Mouse (Mus musculus): Measurements from ENCODE around the gene Ptger4. TPM values are rescaled to one million over a fixed set of nuclear protein-coding genes. Genes with fewer than 3 reads are reported as not detected.
A peak's percentile ranks its signal among the peaks of the same experiment; 100 is the strongest.

The Ptger4 gene
- polyA plus RNA-seq, 1 experiment from 2014 or later, result 0.73 TPM

- no peak for DNase-seq (ENCODE audit: low spot score)
- 87% methylated on average over 10 of the region's 10 CpGs for WGBS
Measured at GRCm38 (mm10) chr15:5262874-5263504, 19.0 kb upstream of the Ptger4 start.

GRCm38 (mm10) chr15:5262095-5262667 is 18.2 kb upstream of the Ptger4 start:
- Histone ChIP-seq H3K4me2 (ENCODE audit: low read depth, low read length, severe bottlenecking) (no peak overlapping the region), H3K9me3 (ENCODE audit: control insufficient read depth, low read length) (no peaks in the 10 kb centered on the region), H3K4me1 (replicated peaks; ENCODE audit: control insufficient read depth, insufficient read depth, low read length) (no peaks in the 10 kb centered on the region), H3K4me3 (ENCODE audit: low read depth, low read length) (no peak overlapping the region), H3K9ac (ENCODE audit: low read length) (no peak overlapping the region), H3K27me3 (ENCODE audit: control insufficient read depth, insufficient read depth, low read length) (no peaks in the 10 kb centered on the region), H3K36me3 (ENCODE audit: control insufficient read depth, insufficient read depth, low read length) (no peaks in the 10 kb centered on the region), H3K27ac (ENCODE audit: low read depth, low read length) (no peak overlapping the region)
- DNase-seq (ENCODE audit: low spot score) (no peak), ATAC-seq (replicated peaks; ENCODE audit: low FRiP score) (no peak)
- 89% methylated on average over 13 of the region's 13 CpGs for WGBS

More at GRCm38 (mm10) chr15:5262874-5263504, 19.0 kb upstream of the Ptger4 start:
- H3K9ac ChIP-seq (ENCODE audit: low read length), result no peak overlapping the region
- H3K9me3 ChIP-seq (ENCODE audit: control insufficient read depth, low read length), result no peaks in the 10 kb centered on the region
- H3K4me3 ChIP-seq (ENCODE audit: low read depth, low read length), result no peak overlapping the region
- H3K27ac ChIP-seq (ENCODE audit: low read depth, low read length), result no peak overlapping the region
- no peak for ATAC-seq (replicated peaks; ENCODE audit: low FRiP score)
- no peaks in the 10 kb centered on the region for H3K4me1 ChIP-seq (replicated peaks; ENCODE audit: control insufficient read depth, insufficient read depth, low read length)
- no peaks in the 10 kb centered on the region for H3K27me3 ChIP-seq (ENCODE audit: control insufficient read depth, insufficient read depth, low read length)
- H3K36me3 ChIP-seq (ENCODE audit: control insufficient read depth, insufficient read depth, low read length), result no peaks in the 10 kb centered on the region
- H3K4me2 ChIP-seq (ENCODE audit: low read depth, low read length, severe bottlenecking), result no peak overlapping the region

DNA sequence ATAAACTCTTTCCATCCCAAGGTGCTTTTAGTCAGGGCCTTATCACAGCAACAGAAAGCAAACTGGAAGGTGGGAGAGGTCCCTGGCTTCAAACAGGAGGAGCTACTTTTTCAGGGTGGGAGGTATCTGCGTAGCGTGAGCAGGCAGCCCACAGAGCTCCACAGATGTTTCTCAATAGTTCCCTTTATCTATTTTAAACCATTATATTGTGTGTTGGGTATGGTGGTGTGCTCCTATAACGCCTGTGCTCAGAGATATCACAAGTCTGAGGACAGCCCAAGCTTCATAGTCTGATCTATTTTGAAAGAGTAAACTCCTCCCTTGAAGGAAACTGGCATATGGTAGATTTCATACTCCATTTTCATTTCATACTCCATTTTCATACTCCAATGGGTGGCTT is 17.0 kb upstream of the Ptger4 start:
- 75% methylated on average over 3 of the region's 3 CpGs for WGBS
- Histone ChIP-seq H3K27ac (ENCODE audit: low read depth, low read length) (no peak overlapping the region), H3K9me3 (ENCODE audit: control insufficient read depth, low read length) (no peaks in the 10 kb centered on the region), H3K36me3 (ENCODE audit: control insufficient read depth, insufficient read depth, low read length) (no peaks in the 10 kb centered on the region), H3K4me1 (replicated peaks; ENCODE audit: control insufficient read depth, insufficient read depth, low read length) (no peaks in the 10 kb centered on the region), H3K4me2 (ENCODE audit: low read depth, low read length, severe bottlenecking) (no peak overlapping the region), H3K27me3 (ENCODE audit: control insufficient read depth, insufficient read depth, low read length) (no peaks in the 10 kb centered on the region), H3K9ac (ENCODE audit: low read length) (no peak overlapping the region), H3K4me3 (ENCODE audit: low read depth, low read length) (no peak overlapping the region)
- DNase-seq (ENCODE audit: low spot score) (no peak), ATAC-seq (replicated peaks; ENCODE audit: low FRiP score) (no peak)

DNA sequence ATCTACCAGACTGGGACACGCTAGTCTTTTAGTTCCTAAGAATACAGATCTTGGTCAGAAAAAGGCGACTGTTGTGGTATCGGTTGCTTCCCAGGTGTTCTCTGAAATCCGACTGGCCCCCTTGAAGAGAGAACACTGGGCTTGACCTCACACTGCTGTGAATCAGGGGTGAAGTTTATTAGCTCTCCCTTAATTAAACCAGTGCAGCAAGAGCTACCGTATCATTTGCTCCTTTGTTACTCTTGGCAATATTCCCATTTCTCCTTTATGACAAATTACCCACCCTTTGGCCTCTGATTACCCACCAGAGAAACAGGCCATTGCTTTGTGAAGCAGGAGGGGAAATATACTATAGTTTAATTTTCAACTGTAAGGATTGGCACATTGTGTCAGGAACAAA is 16.2 kb upstream of the Ptger4 start:
- H3K36me3 ChIP-seq (ENCODE audit: control insufficient read depth, insufficient read depth, low read length), result no peaks in the 10 kb centered on the region
- H3K27ac ChIP-seq (ENCODE audit: low read depth, low read length), result no peak overlapping the region
- no peaks in the 10 kb centered on the region for H3K27me3 ChIP-seq (ENCODE audit: control insufficient read depth, insufficient read depth, low read length)
- H3K9ac ChIP-seq (ENCODE audit: low read length), result no peak overlapping the region
- no peak overlapping the region for H3K4me2 ChIP-seq (ENCODE audit: low read depth, low read length, severe bottlenecking)
- ATAC-seq (replicated peaks; ENCODE audit: low FRiP score) (no peak), DNase-seq (ENCODE audit: low spot score) (no peak)
- 68% methylated on average over 5 of the region's 5 CpGs for WGBS
- no peaks in the 10 kb centered on the region for H3K9me3 ChIP-seq (ENCODE audit: control insufficient read depth, low read length)
- no peaks in the 10 kb centered on the region for H3K4me1 ChIP-seq (replicated peaks; ENCODE audit: control insufficient read depth, insufficient read depth, low read length)
- H3K4me3 ChIP-seq (ENCODE audit: low read depth, low read length), result no peak overlapping the region

DNA sequence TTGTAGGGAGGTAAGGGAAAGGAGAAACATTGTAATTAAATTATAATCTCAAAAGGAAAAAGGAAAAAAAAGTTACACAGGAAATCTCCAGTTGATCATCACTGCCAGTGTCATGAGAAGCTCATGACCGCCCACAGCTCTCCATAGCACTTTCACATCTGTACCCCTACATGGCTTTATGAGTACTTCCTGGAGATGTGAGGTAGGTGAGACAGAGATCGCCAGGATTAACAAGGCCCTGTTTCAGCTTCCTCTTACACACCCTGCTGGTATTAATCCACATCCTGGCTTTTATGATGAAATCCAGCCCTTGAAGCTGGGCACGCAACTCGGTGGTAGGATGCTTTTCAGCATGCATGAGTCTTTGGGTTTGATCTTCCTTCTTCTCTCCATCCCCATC is 6.2 kb upstream of the Ptger4 start:
- WGBS, result 82% methylated on average over 4 of the region's 4 CpGs

GRCm38 (mm10) chr15:5243036-5243958 is 690 bp downstream of the Ptger4 start:
- WGBS, result 6% methylated on average over 40 of the region's 40 CpGs
- H3K4me1 ChIP-seq (replicated peaks; ENCODE audit: control insufficient read depth, insufficient read depth, low read length), result peaks cover 6% of the 10 kb centered on the region; the same call in 1 of the 2 replicates

More for the DNA sequence above, 6.2 kb upstream of the Ptger4 start:
- H3K4me2 ChIP-seq (ENCODE audit: low read depth, low read length, severe bottlenecking), result no peak overlapping the region
- peaks cover under 1% of the 10 kb centered on the region for H3K27me3 ChIP-seq (ENCODE audit: control insufficient read depth, insufficient read depth, low read length)
- DNase-seq (ENCODE audit: low spot score) (no peak), ATAC-seq (replicated peaks; ENCODE audit: low FRiP score) (no peak)
- H3K4me1 ChIP-seq (replicated peaks; ENCODE audit: control insufficient read depth, insufficient read depth, low read length), result no peaks in the 10 kb centered on the region
- no peak overlapping the region for H3K4me3 ChIP-seq (ENCODE audit: low read depth, low read length)
- no peaks in the 10 kb centered on the region for H3K9me3 ChIP-seq (ENCODE audit: control insufficient read depth, low read length)
- H3K27ac ChIP-seq (ENCODE audit: low read depth, low read length), result no peak overlapping the region
- H3K36me3 ChIP-seq (ENCODE audit: control insufficient read depth, insufficient read depth, low read length), result no peaks in the 10 kb centered on the region
- H3K9ac ChIP-seq (ENCODE audit: low read length), result no peak overlapping the region

GRCm38 (mm10) chr15:5242241-5243035 is 1.5 kb downstream of the Ptger4 start:
- H3K9ac ChIP-seq (ENCODE audit: low read length), result peak overlapping the region; percentile 44
- WGBS, result 3% methylated on average over 61 of the region's 61 CpGs
- H3K36me3 ChIP-seq (ENCODE audit: control insufficient read depth, insufficient read depth, low read length), result no peaks in the 10 kb centered on the region
- DNase-seq (ENCODE audit: low spot score) (peak; percentile 70), ATAC-seq (replicated peaks; ENCODE audit: low FRiP score) (peak; percentile 36)
- no peak overlapping the region for H3K27ac ChIP-seq (ENCODE audit: low read depth, low read length)
- H3K27me3 ChIP-seq (ENCODE audit: control insufficient read depth, insufficient read depth, low read length), result peaks cover 35% of the 10 kb centered on the region
- peak overlapping the region; percentile 80 for H3K4me2 ChIP-seq (ENCODE audit: low read depth, low read length, severe bottlenecking)
- H3K4me3 ChIP-seq (ENCODE audit: low read depth, low read length), result peak overlapping the region; percentile 40
- no peaks in the 10 kb centered on the region; the same call in 1 of the 2 replicates for H3K9me3 ChIP-seq (ENCODE audit: control insufficient read depth, low read length)
- H3K4me1 ChIP-seq (replicated peaks; ENCODE audit: control insufficient read depth, insufficient read depth, low read length), result peaks cover 6% of the 10 kb centered on the region; the same call in 1 of the 2 replicates

More at GRCm38 (mm10) chr15:5243036-5243958, 690 bp downstream of the Ptger4 start:
- DNase-seq (ENCODE audit: low spot score) (peak; percentile 59), ATAC-seq (replicated peaks; ENCODE audit: low FRiP score) (no peak; the same call in 1 of the 2 replicates)
- H3K27ac ChIP-seq (ENCODE audit: low read depth, low read length), result no peak overlapping the region
- peak overlapping the region; percentile 94 for H3K4me2 ChIP-seq (ENCODE audit: low read depth, low read length, severe bottlenecking)
- H3K9me3 ChIP-seq (ENCODE audit: control insufficient read depth, low read length), result no peaks in the 10 kb centered on the region; the same call in 1 of the 2 replicates
- peaks cover 35% of the 10 kb centered on the region for H3K27me3 ChIP-seq (ENCODE audit: control insufficient read depth, insufficient read depth, low read length)
- H3K36me3 ChIP-seq (ENCODE audit: control insufficient read depth, insufficient read depth, low read length), result no peaks in the 10 kb centered on the region
- H3K4me3 ChIP-seq (ENCODE audit: low read depth, low read length), result peak overlapping the region; percentile 43
- H3K9ac ChIP-seq (ENCODE audit: low read length), result peak overlapping the region; percentile 39; the same call in 1 of the 2 replicates
